Mouse (Mus musculus) kidney, adult 2 months (tissue): ENCODE measurements around the gene Dcun1d1. TPM values are rescaled to one million over a fixed set of nuclear protein-coding genes. Genes with fewer than 3 reads are reported as not detected.

ENCODE experiments used
- DNase-seq: peaks from one replicate; pipeline ENCODE4 v3.0.0; 2021
- H3K27ac ChIP-seq: fragments of 200-500 bp; 2 replicates; pipeline ENCODE4 v1.5.1; 2012; ENCODE audit warnings: low read depth, low read length, control low read depth, inconsistent platforms; ENCODE audit not compliant: insufficient read depth
- H3K27me3 ChIP-seq: fragments of 200-500 bp; replicated peaks from 2 replicates; pipeline ENCODE4 v1.6.1; 2012; ENCODE audit warnings: mild to moderate bottlenecking, moderate library complexity, low read length, inconsistent platforms; ENCODE audit not compliant: control insufficient read depth, insufficient read depth
- H3K36me3 ChIP-seq: fragments of 200-500 bp; 2 replicates; pipeline ENCODE4 v1.6.1; 2012; ENCODE audit warnings: mild to moderate bottlenecking, moderate library complexity, low read length, inconsistent platforms; ENCODE audit not compliant: control insufficient read depth, insufficient read depth
- H3K4me1 ChIP-seq: fragments of 200-500 bp; 2 replicates; pipeline ENCODE4 v1.6.1; 2011; ENCODE audit warnings: low read length; ENCODE audit not compliant: control insufficient read depth, insufficient read depth
- H3K4me3 ChIP-seq: fragments of 200-500 bp; 2 replicates; pipeline ENCODE4 v1.5.1; 2011; ENCODE audit warnings: mild to moderate bottlenecking, low read depth, low read length, control low read depth; ENCODE audit not compliant: insufficient read depth
- CTCF ChIP-seq: fragments of 200-500 bp; conservative IDR thresholded peaks from 2 replicates; pipeline ENCODE4 v1.5.1; 2011; ENCODE audit warnings: low read depth, mild to moderate bottlenecking, control low read depth, low read length, moderate library complexity, mixed read lengths; ENCODE audit not compliant: insufficient read depth, insufficient read length
- POLR2A ChIP-seq: fragments of 200-500 bp; IDR thresholded peaks from one replicate; pipeline ENCODE4 v1.6.1; 2011; ENCODE audit warnings: low read depth, low read length, control low read depth
- WGBS: fragments of 180-500 bp; shearing (Covaris S2); methylation state at CpG from one replicate; pipeline ENCODE4 v1.1.7; 2018; 5-methylcytosine and 5-hydroxymethylcytosine counted together
- polyA plus RNA-seq: library from polyadenylated mRNA; depleted of rRNA; stranded (reverse); fragments of >200 nt; gene quantifications from 2 replicates; pipeline ENCODE4 v1.2.3, GENCODE M21; 2012

Gene Dcun1d1
- polyA plus RNA-seq, 1 experiment, result 11.9 TPM

- Histone ChIP-seq H3K27ac (peak overlapping the region; percentile 97), H3K4me3 (peak overlapping the region; percentile 85), H3K36me3 (no peaks in the 10 kb centered on the region), H3K4me1 (peaks cover 8% of the 10 kb centered on the region), H3K27me3 (no peaks in the 10 kb centered on the region)
- TF ChIP-seq CTCF (no peak), POLR2A (no peak)
- WGBS, result 14% methylated on average over 7 of the region's 7 CpGs
- DNase-seq, result peak; percentile 76
Observed at GRCm38 (mm10) chr3:35931359-35931758, 5.9 kb downstream of the Dcun1d1 start.

GRCm38 (mm10) chr3:35929831-35930230, 7.4 kb downstream of the Dcun1d1 start:
- peaks cover 12% of the 10 kb centered on the region for H3K4me1 ChIP-seq
- no peak overlapping the region for H3K27ac ChIP-seq
- DNase-seq, result no peak
- H3K27me3 ChIP-seq, result no peaks in the 10 kb centered on the region
- WGBS, result 20% methylated on average over 8 of the region's 8 CpGs
- TF ChIP-seq POLR2A, result no peak
- no peak for TF ChIP-seq CTCF
- no peak overlapping the region for H3K4me3 ChIP-seq
- no peaks in the 10 kb centered on the region for H3K36me3 ChIP-seq

- WGBS, result 47% methylated on average over 3 of the region's 3 CpGs
- H3K4me3 ChIP-seq, result no peak overlapping the region
- peaks cover 12% of the 10 kb centered on the region for H3K4me1 ChIP-seq
- no peaks in the 10 kb centered on the region for H3K27me3 ChIP-seq
- H3K36me3 ChIP-seq, result no peaks in the 10 kb centered on the region
- no peak for DNase-seq
- H3K27ac ChIP-seq, result no peak overlapping the region; the same call in 1 of the 2 replicates
- TF ChIP-seq CTCF (no peak), POLR2A (no peak)
Observed at GRCm38 (mm10) chr3:35929406-35929805, 7.8 kb downstream of the Dcun1d1 start.

- Histone ChIP-seq H3K36me3 (no peaks in the 10 kb centered on the region), H3K4me1 (peaks cover 20% of the 10 kb centered on the region; the same call in 1 of the 2 replicates), H3K27ac (peak overlapping the region; percentile 30; the same call in 1 of the 2 replicates), H3K27me3 (no peaks in the 10 kb centered on the region), H3K4me3 (no peak overlapping the region)
- 27% methylated on average over 2 of the region's 2 CpGs for WGBS
- peak; percentile 45 for DNase-seq
- TF ChIP-seq CTCF, result no peak
- no peak for TF ChIP-seq POLR2A
Observed at GRCm38 (mm10) chr3:35925852-35926251, 11.4 kb downstream of the Dcun1d1 start.

GRCm38 (mm10) chr3:35924007-35924406, 13.2 kb downstream of the Dcun1d1 start:
- WGBS, result 75% methylated on average over 3 of the region's 3 CpGs
- Histone ChIP-seq H3K4me1 (peaks cover 15% of the 10 kb centered on the region; the same call in 1 of the 2 replicates), H3K27ac (no peak overlapping the region), H3K4me3 (no peak overlapping the region), H3K27me3 (no peaks in the 10 kb centered on the region), H3K36me3 (no peaks in the 10 kb centered on the region)
- no peak for DNase-seq
- TF ChIP-seq POLR2A (no peak), CTCF (no peak)

- 54% methylated on average over 7 of the region's 7 CpGs for whole genome bisulfite sequencing
- H3K36me3 ChIP-seq, result no peaks in the 10 kb centered on the region; the same call in 1 of the 2 replicates
- peaks cover 15% of the 10 kb centered on the region; the same call in 1 of the 2 replicates for H3K4me1 ChIP-seq
- H3K27me3 ChIP-seq, result no peaks in the 10 kb centered on the region
- DNase-seq, result no peak
- no peak overlapping the region for H3K27ac ChIP-seq
- H3K4me3 ChIP-seq, result no peak overlapping the region
- no peak for TF ChIP-seq CTCF
- TF ChIP-seq POLR2A, result no peak
Observed at GRCm38 (mm10) chr3:35923495-35923894, 13.8 kb downstream of the Dcun1d1 start.

GRCm38 (mm10) chr3:35922522-35922921, 14.7 kb downstream of the Dcun1d1 start:
- TF ChIP-seq CTCF (no peak), POLR2A (no peak)
- no peaks in the 10 kb centered on the region; the same call in 1 of the 2 replicates for H3K36me3 ChIP-seq
- H3K27ac ChIP-seq, result no peak overlapping the region
- peaks cover 15% of the 10 kb centered on the region; the same call in 1 of the 2 replicates for H3K4me1 ChIP-seq
- H3K4me3 ChIP-seq, result no peak overlapping the region
- H3K27me3 ChIP-seq, result no peaks in the 10 kb centered on the region
- DNase-seq, result no peak
- WGBS, result 64% methylated on average over 4 of the region's 4 CpGs
